Mouse (Mus musculus) spleen, adult 2 months (tissue): ENCODE measurements at regions not wholly inside any gene's neighbourhood (a gene's known extent, or its start where the extent isn't known, plus 50 kb on each side); places are given as distances from the start of the nearest gene placed in this dataset.

Experiments
- DNase-seq, 2 experiments: peaks; one replicate each; pipeline versions ENCODE4 v3.0.0 to v3.0.0-alpha.2; 2012 to 2021; ENCODE audit warnings: low spot score in 2 of 2, low read depth in 1 of 2
- H3K27ac ChIP-seq: fragments of 200-500 bp; 2 replicates; pipeline ENCODE4 v1.5.1; 2012; ENCODE audit warnings: low read length, inconsistent platforms; ENCODE audit not compliant: insufficient read depth
- H3K27me3 ChIP-seq: fragments of 200-500 bp; 2 replicates; pipeline ENCODE4 v1.6.1; 2012; ENCODE audit warnings: mild to moderate bottlenecking, moderate library complexity, low read length, inconsistent platforms; ENCODE audit not compliant: control insufficient read depth, insufficient read depth
- H3K36me3 ChIP-seq: fragments of 200-500 bp; 2 replicates; pipeline ENCODE4 v1.6.1; 2012; ENCODE audit warnings: mild to moderate bottlenecking, low read length, inconsistent platforms; ENCODE audit not compliant: control insufficient read depth, insufficient read depth
- H3K4me1 ChIP-seq: fragments of 200-500 bp; 2 replicates; pipeline ENCODE4 v1.6.1; 2011; ENCODE audit warnings: inconsistent platforms; ENCODE audit not compliant: control insufficient read depth, insufficient read depth, insufficient read length
- H3K4me3 ChIP-seq: fragments of 200-500 bp; 2 replicates; pipeline ENCODE4 v1.5.1; 2011; ENCODE audit warnings: mild to moderate bottlenecking, inconsistent platforms; ENCODE audit not compliant: insufficient read depth, insufficient read length; ENCODE audit errors: extremely low read depth
- CTCF ChIP-seq: fragments of 200-500 bp; IDR thresholded peaks from 2 replicates; pipeline ENCODE4 v1.5.1; 2011; ENCODE audit warnings: mild to moderate bottlenecking, inconsistent platforms; ENCODE audit not compliant: insufficient read depth, insufficient read length, insufficient replicate concordance; ENCODE audit errors: extremely low read depth
- POLR2A ChIP-seq: fragments of 200-500 bp; IDR thresholded peaks from 2 replicates; pipeline ENCODE4 v1.6.1; 2011; ENCODE audit warnings: low read depth, low read length, inconsistent platforms
- WGBS: fragments of 180-500 bp; shearing (Covaris S2); methylation state at CpG from one replicate; pipeline ENCODE4 v1.1.7; 2018; 5-methylcytosine and 5-hydroxymethylcytosine counted together

- H3K4me3 ChIP-seq = no peak overlapping the region
- peak in 1 of 2 experiments; percentile 5 for DNase-seq
- no peaks in the 10 kb centered on the region for H3K4me1 ChIP-seq
- H3K27ac ChIP-seq = no peak overlapping the region; the same call in 1 of the 2 replicates
- TF ChIP-seq POLR2A (no peak), CTCF (no peak)
- WGBS = 50% methylated on average over 4 of the region's 4 CpGs
- no peaks in the 10 kb centered on the region for H3K27me3 ChIP-seq
- H3K36me3 ChIP-seq = no peaks in the 10 kb centered on the region
Observed at GRCm38 (mm10) chr15:94187588-94187987, 277.6 kb downstream of the Adamts20 start.

GRCm38 (mm10) chr15:94183663-94184375, 281.4 kb downstream of the Adamts20 start:
- no peak for DNase-seq
- H3K4me1 ChIP-seq = no peaks in the 10 kb centered on the region
- H3K36me3 ChIP-seq = no peaks in the 10 kb centered on the region
- H3K27ac ChIP-seq = no peak overlapping the region
- no peak for TF ChIP-seq CTCF
- TF ChIP-seq POLR2A = no peak
- WGBS = 90% methylated on average over 6 of the region's 6 CpGs
- no peak overlapping the region for H3K4me3 ChIP-seq
- H3K27me3 ChIP-seq = no peaks in the 10 kb centered on the region

- Histone ChIP-seq H3K27ac (no peak overlapping the region), H3K4me3 (no peak overlapping the region), H3K36me3 (no peaks in the 10 kb centered on the region), H3K27me3 (no peaks in the 10 kb centered on the region), H3K4me1 (no peaks in the 10 kb centered on the region)
- no peak for TF ChIP-seq CTCF
- TF ChIP-seq POLR2A = no peak
- 44% methylated on average over 7 of the region's 7 CpGs for WGBS
- no peak for DNase-seq
Observed at GRCm38 (mm10) chr15:94174083-94174482, 291.1 kb downstream of the Adamts20 start.

- Histone ChIP-seq H3K27me3 (no peaks in the 10 kb centered on the region), H3K27ac (no peak overlapping the region), H3K36me3 (no peaks in the 10 kb centered on the region), H3K4me3 (no peak overlapping the region), H3K4me1 (no peaks in the 10 kb centered on the region)
- no peak for DNase-seq
- 90% methylated on average over 4 of the region's 4 CpGs for WGBS
- TF ChIP-seq CTCF = no peak
- no peak for TF ChIP-seq POLR2A
Observed at GRCm38 (mm10) chr15:94160806-94161205, 304.4 kb downstream of the Adamts20 start.

DNA sequence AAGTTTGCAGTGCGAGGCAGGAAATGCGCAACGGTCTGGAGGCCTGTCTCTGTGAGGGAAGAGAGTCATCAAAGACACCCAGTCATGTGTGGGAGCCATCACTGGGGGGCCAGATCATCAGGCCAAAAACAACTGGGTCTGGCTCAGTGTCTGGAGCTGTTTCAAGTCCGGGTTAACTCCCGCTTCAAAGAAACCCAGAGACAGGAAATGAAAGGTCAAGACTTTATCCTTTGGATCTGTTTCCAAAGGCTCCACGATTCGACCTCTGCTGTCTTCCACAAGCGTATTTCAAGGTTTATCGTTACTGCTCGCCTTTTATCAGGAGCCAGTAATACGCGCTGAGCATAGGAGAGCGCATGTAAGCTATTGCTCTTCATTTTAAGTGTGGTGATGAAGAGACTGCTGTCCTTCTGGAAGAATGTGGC, 325.7 kb downstream of the Adamts20 start:
- Histone ChIP-seq H3K27me3 (no peaks in the 10 kb centered on the region), H3K4me1 (no peaks in the 10 kb centered on the region), H3K4me3 (no peak overlapping the region), H3K36me3 (no peaks in the 10 kb centered on the region), H3K27ac (no peak overlapping the region)
- WGBS = 70% methylated on average over 13 of the region's 13 CpGs
- TF ChIP-seq CTCF = no peak
- no peak for TF ChIP-seq POLR2A
- peak in 1 of 2 experiments; percentile 3 for DNase-seq

DNA sequence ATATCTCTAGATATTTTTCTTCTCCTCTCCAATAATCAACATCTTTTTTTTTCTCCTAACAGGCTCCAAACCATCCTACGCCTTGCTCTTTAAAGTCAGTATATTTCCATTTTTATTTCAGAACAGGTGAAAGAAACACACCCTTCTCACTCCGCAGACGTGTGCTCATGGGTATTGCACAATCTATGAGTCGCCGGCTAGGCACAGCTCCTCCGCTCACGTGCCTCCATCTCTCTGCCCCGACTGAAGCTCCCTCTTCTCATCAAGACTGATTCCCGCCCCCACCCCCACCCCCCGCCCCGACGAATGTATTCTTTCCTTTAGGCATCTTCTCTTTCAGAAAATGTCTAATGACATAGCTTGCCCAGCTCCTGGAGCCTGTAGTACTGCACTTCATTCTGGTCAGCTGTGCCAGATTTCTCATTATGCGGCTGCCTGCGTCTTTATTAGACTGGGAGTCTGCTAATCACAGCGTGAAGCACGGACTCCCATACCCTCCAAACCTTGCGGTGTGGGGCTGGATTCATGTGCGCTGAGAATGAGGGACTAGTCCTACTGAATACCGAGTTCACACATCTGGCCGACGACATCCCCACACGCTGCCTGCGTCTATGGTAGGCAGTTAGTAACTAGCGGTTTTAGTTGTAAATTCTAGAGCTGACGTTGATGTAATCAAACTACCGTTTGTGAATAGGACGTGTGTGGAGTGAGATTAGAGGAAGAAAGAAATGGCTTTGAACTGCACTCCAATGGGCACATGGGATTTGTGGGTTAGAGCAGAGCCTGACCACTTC, 327.9 kb downstream of the Adamts20 start:
- no peak overlapping the region for H3K27ac ChIP-seq
- no peaks in the 10 kb centered on the region for H3K27me3 ChIP-seq
- WGBS = 81% methylated on average over 27 of the region's 27 CpGs
- H3K4me3 ChIP-seq = no peak overlapping the region
- H3K4me1 ChIP-seq = no peaks in the 10 kb centered on the region
- no peaks in the 10 kb centered on the region for H3K36me3 ChIP-seq
- TF ChIP-seq CTCF = no peak
- TF ChIP-seq POLR2A = no peak
- DNase-seq = no peak

- TF ChIP-seq CTCF (no peak), POLR2A (no peak)
- 84% methylated on average over 5 of the region's 5 CpGs for WGBS
- H3K4me3 ChIP-seq = no peak overlapping the region
- H3K27ac ChIP-seq = no peak overlapping the region
- H3K36me3 ChIP-seq = no peaks in the 10 kb centered on the region
- no peaks in the 10 kb centered on the region for H3K4me1 ChIP-seq
- no peak for DNase-seq
- H3K27me3 ChIP-seq = no peaks in the 10 kb centered on the region
Observed at GRCm38 (mm10) chr15:94112801-94113200, 352.4 kb downstream of the Adamts20 start.
